Mouse (Mus musculus) lung, embryonic 16.5 days (tissue): ENCODE measurements around the gene Git1. TPM values are rescaled to one million over a fixed set of nuclear protein-coding genes. Genes with fewer than 3 reads are reported as not detected.
"Not testable (repeated sequence)": the region's sequence is repeated elsewhere in the genome, so short reads cannot be mapped to it uniquely, and the experiment has no call there.

Experiments used
- ATAC-seq: fragments of 200-750 bp; cut with Nextera tagmentation; 2 replicates; pipeline ENCODE4 v1.8.0; 2017; ENCODE audit warnings: low read depth, mild to moderate bottlenecking, moderate library complexity
- H3K27ac ChIP-seq: fragments of 300-500 bp; sonication (generic); 2 replicates; pipeline ENCODE4 v1.5.1; 2014; ENCODE audit warnings: mild to moderate bottlenecking, control low read depth, low read length
- H3K27me3 ChIP-seq: fragments of 300-500 bp; sonication (generic); 2 replicates; pipeline ENCODE4 v1.6.1; 2014; ENCODE audit warnings: low read depth, low read length, mixed read lengths; ENCODE audit not compliant: control insufficient read depth, insufficient read depth
- H3K36me3 ChIP-seq: fragments of 300-500 bp; sonication (generic); 2 replicates; pipeline ENCODE4 v1.6.1; 2014; ENCODE audit warnings: low read length; ENCODE audit not compliant: control insufficient read depth, insufficient read depth
- H3K4me1 ChIP-seq: fragments of 300-500 bp; sonication (generic); replicated peaks from 2 replicates; pipeline ENCODE4 v1.6.1; 2014; ENCODE audit warnings: low read length, mixed read lengths; ENCODE audit not compliant: control insufficient read depth, insufficient read depth
- H3K4me2 ChIP-seq: fragments of 300-500 bp; sonication (generic); 2 replicates; pipeline ENCODE4 v1.6.1; 2014; ENCODE audit warnings: low read depth, low read length, control low read depth
- H3K4me3 ChIP-seq: fragments of 300-500 bp; sonication (generic); 2 replicates; pipeline ENCODE4 v1.5.1; 2014; ENCODE audit warnings: mild to moderate bottlenecking, low read length, control low read depth
- H3K9ac ChIP-seq: fragments of 300-500 bp; sonication (generic); 2 replicates; pipeline ENCODE4 v1.6.1; 2014; ENCODE audit warnings: low read length, control low read depth
- H3K9me3 ChIP-seq: fragments of 300-500 bp; sonication (generic); 2 replicates; pipeline ENCODE4 v1.6.1; 2016; ENCODE audit warnings: low read length; ENCODE audit not compliant: control insufficient read depth
- WGBS: fragments of 180-500 bp; shearing (Covaris S2); extraction: QIAGEN DNeasy Blood & Tissue Kit; methylation state at CpG from one replicate; pipeline ENCODE4 v1.1.7; 2014; 5-methylcytosine and 5-hydroxymethylcytosine counted together
- polyA plus RNA-seq: library from polyadenylated mRNA; unstranded; fragments of >200 nt; fragmentation: Nextera tagmentation; extraction: Ambion mirVana; gene quantifications from 2 replicates; pipeline ENCODE4 v1.2.1, GENCODE M21; 2015

Git1 gene
- polyA plus RNA-seq, 1 experiment from 2014 or later, result 9.1 TPM

GRCm38 (mm10) chr11:77520601-77521529 is 27.5 kb downstream of the Git1 start:
- Histone ChIP-seq H3K4me3 (no peak overlapping the region), H3K27me3 (peaks cover 3% of the 10 kb centered on the region; the same call in 1 of the 2 replicates), H3K4me2 (no peak overlapping the region), H3K9me3 (no peaks in the 10 kb centered on the region), H3K36me3 (no peaks in the 10 kb centered on the region), H3K9ac (no peak overlapping the region), H3K27ac (no peak overlapping the region), H3K4me1 (peaks cover 3% of the 10 kb centered on the region)
- WGBS, result 43% methylated on average over 5 of the region's 5 CpGs
- no peak for ATAC-seq

GRCm38 (mm10) chr11:77525804-77526486 is 32.6 kb downstream of the Git1 start:
- no peak for ATAC-seq
- no peak overlapping the region for H3K27ac ChIP-seq
- H3K36me3 ChIP-seq, result no peaks in the 10 kb centered on the region
- no peaks in the 10 kb centered on the region for H3K9me3 ChIP-seq
- H3K27me3 ChIP-seq, result no peaks in the 10 kb centered on the region
- no peak overlapping the region for H3K9ac ChIP-seq
- H3K4me2 ChIP-seq, result no peak overlapping the region
- 67% methylated on average over 3 of the region's 3 CpGs for WGBS
- H3K4me1 ChIP-seq, result no peaks in the 10 kb centered on the region
- no peak overlapping the region for H3K4me3 ChIP-seq

GRCm38 (mm10) chr11:77528420-77528819 is 35.1 kb downstream of the Git1 start:
- not testable (repeated sequence) for H3K4me3 ChIP-seq, H3K27ac ChIP-seq, H3K9me3 ChIP-seq, ATAC-seq, H3K9ac ChIP-seq, H3K4me1 ChIP-seq, H3K4me2 ChIP-seq, H3K27me3 ChIP-seq, H3K36me3 ChIP-seq
- WGBS, result 78% methylated on average over 3 of the region's 3 CpGs

- Histone ChIP-seq H3K4me1 (no peaks in the 10 kb centered on the region), H3K36me3 (0 out of 2 replicates have a peak, but pooled peaks cover 2% of the 10 kb centered on the region), H3K9ac (no peak overlapping the region), H3K9me3 (no peaks in the 10 kb centered on the region), H3K27ac (no peak overlapping the region), H3K4me2 (no peak overlapping the region), H3K27me3 (no peaks in the 10 kb centered on the region), H3K4me3 (no peak overlapping the region)
- WGBS, result 72% methylated on average over 3 of the region's 3 CpGs
- ATAC-seq, result no peak
These were observed 36.3 kb downstream of the Git1 start for GRCm38 (mm10) chr11:77529644-77530043.

- ATAC-seq, result no peak
- no peak overlapping the region for H3K9ac ChIP-seq
- no peaks in the 10 kb centered on the region for H3K9me3 ChIP-seq
- WGBS, result 56% methylated on average over 2 of the region's 2 CpGs
- H3K4me3 ChIP-seq, result no peak overlapping the region
- 0 out of 2 replicates have a peak, but pooled peaks cover 2% of the 10 kb centered on the region for H3K36me3 ChIP-seq
- no peak overlapping the region for H3K27ac ChIP-seq
- H3K27me3 ChIP-seq, result no peaks in the 10 kb centered on the region
- no peaks in the 10 kb centered on the region for H3K4me1 ChIP-seq
- H3K4me2 ChIP-seq, result no peak overlapping the region
These were observed 37.5 kb downstream of the Git1 start for GRCm38 (mm10) chr11:77530862-77531261.

- 77% methylated on average over 4 of the region's 4 CpGs for WGBS
- ATAC-seq, result no peak
- Histone ChIP-seq H3K9me3 (no peaks in the 10 kb centered on the region), H3K4me2 (no peak overlapping the region), H3K27me3 (no peaks in the 10 kb centered on the region), H3K4me3 (no peak overlapping the region), H3K4me1 (no peaks in the 10 kb centered on the region), H3K27ac (no peak overlapping the region), H3K36me3 (peaks cover 8% of the 10 kb centered on the region), H3K9ac (no peak overlapping the region)
These were observed 39.0 kb downstream of the Git1 start for GRCm38 (mm10) chr11:77532202-77532846.

GRCm38 (mm10) chr11:77545261-77545660 is 51.9 kb downstream of the Git1 start:
- Histone ChIP-seq H3K27me3 (no peaks in the 10 kb centered on the region), H3K9me3 (no peaks in the 10 kb centered on the region), H3K36me3 (peaks cover 45% of the 10 kb centered on the region), H3K27ac (no peak overlapping the region), H3K9ac (no peak overlapping the region), H3K4me3 (no peak overlapping the region), H3K4me2 (no peak overlapping the region), H3K4me1 (no peaks in the 10 kb centered on the region)
- WGBS, result 95% methylated on average over 7 of the region's 7 CpGs
- no peak for ATAC-seq
